Mouse (Mus musculus): ENCODE data around the gene Parp16. TPM values are rescaled to one million over a fixed set of nuclear protein-coding genes. Genes with fewer than 3 reads are reported as not detected.
"Not testable (repeated sequence)": the region's sequence is repeated elsewhere in the genome, so short reads cannot be mapped to it uniquely, and the experiment has no call there.

Parp16 gene
- polyA plus RNA-seq, 1 experiment from 2014 or later, result 10.2 TPM

GRCm38 (mm10) chr9:65199723-65200122 is 4.6 kb downstream of the Parp16 start:
- no peak overlapping the region for H3K4me3 ChIP-seq (replicated peaks)
- peak overlapping the region; percentile 25; the same call in 1 of the 2 replicates for H3K9ac ChIP-seq
- H3K9me3 ChIP-seq (replicated peaks), result no peaks in the 10 kb centered on the region
- H3K4me1 ChIP-seq (replicated peaks), result peaks cover 73% of the 10 kb centered on the region
- WGBS (ENCODE audit: insufficient replicate concordance), result 36% methylated on average over 7 of the region's 7 CpGs
- H3K27me3 ChIP-seq, result no peaks in the 10 kb centered on the region
- no peak overlapping the region for H3K4me2 ChIP-seq
- no peak for ATAC-seq (ENCODE audit: insufficient read depth)
- peak overlapping the region; percentile 93 for H3K27ac ChIP-seq (replicated peaks)
- H3K36me3 ChIP-seq (replicated peaks), result no peaks in the 10 kb centered on the region

DNA sequence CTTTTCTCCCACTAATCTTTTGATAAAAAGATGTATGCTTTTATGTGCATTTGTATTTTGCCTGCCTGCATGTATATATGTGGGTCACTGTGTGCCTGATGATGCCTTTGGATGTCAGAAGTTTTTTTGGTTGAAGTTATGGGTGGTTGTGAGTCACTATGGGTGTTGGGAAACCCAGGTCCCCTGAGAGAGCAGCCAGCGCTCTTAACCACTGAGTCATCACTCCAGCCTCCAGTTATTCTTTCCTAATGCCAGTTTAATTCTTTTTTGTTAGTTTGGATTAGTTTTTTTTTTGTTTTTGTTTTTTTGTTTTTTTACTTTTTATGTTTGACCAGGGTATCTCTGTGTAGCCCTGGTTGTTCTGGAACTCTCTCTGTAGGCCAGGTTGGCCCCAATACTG is 5.5 kb downstream of the Parp16 start:
- 0 out of 2 replicates have a peak overlapping the region, but pooled peaks have one; percentile 50 for H3K9ac ChIP-seq
- H3K4me1 ChIP-seq (replicated peaks), result peaks cover 72% of the 10 kb centered on the region

DNA sequence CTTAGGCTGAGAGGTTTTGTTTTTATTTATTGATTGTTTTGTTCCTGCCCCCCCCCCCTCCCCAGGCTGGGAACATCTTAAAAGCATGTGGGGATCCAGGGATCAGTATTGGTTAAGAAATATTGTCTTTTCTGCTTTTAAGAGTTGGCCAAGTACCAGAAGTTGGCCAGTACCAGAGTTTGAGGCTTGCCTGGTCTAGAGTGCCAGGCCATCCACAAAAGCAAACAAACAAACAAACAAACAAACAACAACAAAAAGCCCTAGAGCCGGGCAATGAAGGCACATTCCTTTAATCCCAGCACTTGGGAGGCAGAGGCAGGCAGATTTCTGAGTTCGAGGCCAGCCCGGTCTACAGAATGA is 5.8 kb downstream of the Parp16 start:
- H3K27me3 ChIP-seq, result no peaks in the 10 kb centered on the region
- peak overlapping the region; percentile 50 for H3K9ac ChIP-seq
- H3K4me3 ChIP-seq (replicated peaks), result no peak overlapping the region
- no peaks in the 10 kb centered on the region for H3K36me3 ChIP-seq (replicated peaks)
- no peaks in the 10 kb centered on the region for H3K9me3 ChIP-seq (replicated peaks)
- no peak for ATAC-seq (ENCODE audit: insufficient read depth)
- WGBS (ENCODE audit: insufficient replicate concordance), result 13% methylated on average over 3 of the region's 3 CpGs
- peak overlapping the region; percentile 93 for H3K27ac ChIP-seq (replicated peaks)
- peaks cover 69% of the 10 kb centered on the region for H3K4me1 ChIP-seq (replicated peaks)
- H3K4me2 ChIP-seq, result peak overlapping the region; percentile 5; the same call in 1 of the 2 replicates

More for the DNA sequence above, 5.5 kb downstream of the Parp16 start:
- H3K4me3 ChIP-seq (replicated peaks), result no peak overlapping the region
- no peaks in the 10 kb centered on the region for H3K36me3 ChIP-seq (replicated peaks)
- H3K4me2 ChIP-seq, result no peak overlapping the region
- peak overlapping the region; percentile 93 for H3K27ac ChIP-seq (replicated peaks)
- 66% methylated on average over 1 of the region's 1 CpGs for WGBS (ENCODE audit: insufficient replicate concordance)
- H3K27me3 ChIP-seq, result no peaks in the 10 kb centered on the region
- H3K9me3 ChIP-seq (replicated peaks), result no peaks in the 10 kb centered on the region
- ATAC-seq (ENCODE audit: insufficient read depth), result no peak

- Histone ChIP-seq H3K9ac (peak overlapping the region; percentile 68), H3K27ac (replicated peaks) (peak overlapping the region; percentile 93), H3K4me2 (peak overlapping the region; percentile 83), H3K4me3 (replicated peaks) (peak overlapping the region; percentile 62), H3K9me3 (replicated peaks) (no peaks in the 10 kb centered on the region), H3K4me1 (replicated peaks) (peaks cover 65% of the 10 kb centered on the region), H3K36me3 (replicated peaks) (no peaks in the 10 kb centered on the region), H3K27me3 (no peaks in the 10 kb centered on the region)
- ATAC-seq (ENCODE audit: insufficient read depth), result peak; percentile 83
- WGBS (ENCODE audit: insufficient replicate concordance), result under 1% methylated on average over 18 of the region's 18 CpGs
Measured at GRCm38 (mm10) chr9:65201381-65202164, 6.4 kb downstream of the Parp16 start.

DNA sequence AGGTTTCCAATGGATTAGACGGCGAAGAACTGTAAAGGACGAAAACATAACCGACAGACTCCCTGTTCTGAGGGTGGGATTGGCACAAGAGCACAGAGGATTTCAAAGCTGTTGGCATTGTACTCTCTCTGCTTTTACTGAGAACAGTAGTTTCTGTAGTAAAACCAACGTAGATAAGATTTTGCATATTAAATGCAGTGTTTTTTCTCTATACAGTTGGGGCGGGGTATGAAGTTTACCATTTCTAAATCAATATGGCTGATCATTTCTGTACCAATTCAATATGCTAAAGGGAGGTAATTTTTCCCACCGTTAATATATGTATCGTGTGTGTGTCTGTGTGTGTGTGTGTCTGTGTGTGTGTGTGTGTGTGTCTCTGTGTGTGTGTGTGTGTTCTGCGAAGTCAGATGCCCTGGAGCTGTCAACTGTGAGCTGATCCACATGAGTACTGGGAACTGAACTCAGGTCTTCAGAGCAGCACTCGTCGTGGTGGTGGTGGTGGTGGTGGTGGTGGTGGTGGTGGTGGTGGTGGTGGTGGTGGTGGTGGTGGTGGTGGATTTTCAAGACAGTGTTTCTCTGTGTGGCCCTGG is 7.1 kb downstream of the Parp16 start:
- Histone ChIP-seq H3K4me3 (replicated peaks) (peak overlapping the region; percentile 62), H3K36me3 (replicated peaks) (no peaks in the 10 kb centered on the region), H3K9ac (peak overlapping the region; percentile 68), H3K9me3 (replicated peaks) (no peaks in the 10 kb centered on the region), H3K4me1 (replicated peaks) (peaks cover 62% of the 10 kb centered on the region), H3K27me3 (no peaks in the 10 kb centered on the region), H3K27ac (replicated peaks) (peak overlapping the region; percentile 93), H3K4me2 (peak overlapping the region; percentile 83)
- ATAC-seq (ENCODE audit: insufficient read depth), result 0 out of 2 replicates have a peak, but pooled peaks have one; percentile 4
- 19% methylated on average over 11 of the region's 11 CpGs for WGBS (ENCODE audit: insufficient replicate concordance)

- Histone ChIP-seq H3K27ac (replicated peaks) (peak overlapping the region; percentile 41; the same call in 1 of the 2 replicates), H3K4me1 (replicated peaks) (peaks cover 44% of the 10 kb centered on the region), H3K36me3 (replicated peaks) (no peaks in the 10 kb centered on the region), H3K27me3 (no peaks in the 10 kb centered on the region), H3K4me2 (no peak overlapping the region), H3K9me3 (replicated peaks) (no peaks in the 10 kb centered on the region), H3K9ac (no peak overlapping the region), H3K4me3 (replicated peaks) (no peak overlapping the region)
- 55% methylated on average over 11 of the region's 11 CpGs for WGBS (ENCODE audit: insufficient replicate concordance)
- no peak for ATAC-seq (ENCODE audit: insufficient read depth)
Measured at GRCm38 (mm10) chr9:65205049-65205815, 10.1 kb downstream of the Parp16 start.

DNA sequence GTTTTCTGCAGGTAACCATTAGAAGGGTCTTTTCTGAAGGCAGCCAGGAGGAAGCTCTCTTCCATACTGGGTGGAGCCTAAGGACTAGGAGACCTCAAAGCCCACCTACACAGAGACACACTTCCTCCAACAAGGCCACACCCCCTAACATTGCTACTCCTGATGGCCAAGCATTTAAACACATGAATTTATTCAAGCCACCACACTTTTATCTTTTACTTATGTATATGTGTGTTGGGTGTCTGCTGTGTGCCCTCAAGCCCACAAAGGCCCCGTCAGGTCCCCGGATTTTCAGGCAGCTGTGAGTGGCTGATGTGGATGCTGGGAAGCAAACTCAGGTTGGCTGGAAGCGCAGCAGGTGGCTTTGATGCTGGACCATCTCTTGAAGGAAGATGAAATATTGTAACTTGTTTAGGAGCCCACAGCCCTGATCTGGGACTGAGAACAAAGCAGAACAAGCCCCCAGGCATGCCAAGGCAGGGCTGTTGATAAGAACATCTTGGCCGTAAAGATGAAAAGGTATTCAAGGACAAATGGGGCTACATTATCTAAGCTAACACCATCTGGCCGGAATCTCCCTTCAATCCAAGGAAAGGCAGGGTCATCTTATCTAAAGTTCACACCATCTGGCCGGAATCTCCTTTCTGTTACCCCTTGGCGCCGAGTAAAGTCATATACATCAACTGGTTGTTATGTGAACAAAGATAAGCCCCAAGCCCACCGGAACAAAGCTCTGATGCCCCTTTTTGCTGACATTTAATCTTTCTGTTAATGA is 12.1 kb downstream of the Parp16 start:
- not testable (repeated sequence) for H3K27me3 ChIP-seq; H3K36me3 ChIP-seq (replicated peaks); H3K27ac ChIP-seq (replicated peaks); ATAC-seq (ENCODE audit: insufficient read depth); H3K9me3 ChIP-seq (replicated peaks); H3K4me3 ChIP-seq (replicated peaks); H3K9ac ChIP-seq; H3K4me2 ChIP-seq
- WGBS (ENCODE audit: insufficient replicate concordance), result 71% methylated on average over 9 of the region's 9 CpGs
- H3K4me1 ChIP-seq (replicated peaks), result peaks cover 31% of the 10 kb centered on the region

DNA sequence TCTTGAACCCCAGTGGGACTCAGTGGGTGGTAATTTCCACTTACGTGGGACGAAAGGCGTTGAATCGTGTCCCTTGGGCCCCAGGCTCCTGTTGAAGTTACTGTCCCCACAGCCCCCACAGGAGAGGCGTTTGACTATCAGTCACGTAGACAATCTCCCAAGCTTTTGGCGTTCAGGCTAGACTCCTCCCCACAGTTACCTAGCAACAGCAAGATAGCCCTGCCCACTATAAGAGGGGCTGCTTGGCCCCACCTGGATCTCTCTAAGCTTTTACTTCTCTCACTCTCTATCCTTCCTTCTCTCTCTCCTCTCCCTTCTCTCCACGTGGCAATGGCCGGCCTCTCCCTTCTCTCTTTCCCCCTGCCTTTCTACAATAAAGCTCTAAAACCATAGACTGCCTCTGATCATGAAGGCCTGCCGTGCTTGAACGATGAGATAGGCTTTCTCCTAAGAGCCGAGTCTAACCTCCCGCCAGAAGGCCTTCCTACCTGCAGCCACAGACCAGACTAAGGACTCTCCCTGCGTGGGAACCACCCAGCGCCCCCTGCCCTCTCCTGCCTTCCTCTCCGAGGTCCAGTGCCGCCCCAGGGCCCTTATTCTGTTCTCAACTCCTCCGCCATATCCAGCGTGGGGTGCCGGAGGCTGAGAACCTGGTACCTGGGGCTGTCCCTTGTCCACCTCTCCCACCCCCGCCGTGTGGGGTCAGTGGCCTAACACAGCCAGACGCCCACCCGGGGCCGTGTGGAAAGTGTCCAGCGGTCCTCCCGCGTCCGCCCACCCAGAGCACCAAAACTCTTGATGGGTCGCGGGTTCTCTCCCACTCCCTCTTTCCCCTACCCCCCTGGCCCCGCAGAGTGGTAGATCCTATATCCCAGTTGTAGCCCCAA is 13.4 kb downstream of the Parp16 start:
- H3K9ac ChIP-seq, result no peak overlapping the region
- no peaks in the 10 kb centered on the region for H3K27me3 ChIP-seq
- ATAC-seq (ENCODE audit: insufficient read depth), result peak; percentile 45; the same call in 1 of the 2 replicates

GRCm38 (mm10) chr9:65211598-65211997 is 16.4 kb downstream of the Parp16 start:
- H3K27me3 ChIP-seq, result no peaks in the 10 kb centered on the region
- 76% methylated on average over 1 of the region's 1 CpGs for WGBS (ENCODE audit: insufficient replicate concordance)

More for the DNA sequence above, 13.4 kb downstream of the Parp16 start:
- Histone ChIP-seq H3K9me3 (replicated peaks) (no peaks in the 10 kb centered on the region), H3K4me3 (replicated peaks) (no peak overlapping the region), H3K4me2 (no peak overlapping the region), H3K36me3 (replicated peaks) (no peaks in the 10 kb centered on the region), H3K4me1 (replicated peaks) (peaks cover 30% of the 10 kb centered on the region), H3K27ac (replicated peaks) (no peak overlapping the region)
- 74% methylated on average over 32 of the region's 32 CpGs for WGBS (ENCODE audit: insufficient replicate concordance)

GRCm38 (mm10) chr9:65214425-65214777 is 19.2 kb downstream of the Parp16 start:
- peak overlapping the region; percentile 94 for H3K4me2 ChIP-seq
- H3K4me1 ChIP-seq (replicated peaks), result peaks cover 55% of the 10 kb centered on the region
- no peaks in the 10 kb centered on the region for H3K9me3 ChIP-seq (replicated peaks)
- H3K4me3 ChIP-seq (replicated peaks), result peak overlapping the region; percentile 80
- ATAC-seq (ENCODE audit: insufficient read depth), result no peak
- H3K27me3 ChIP-seq, result no peaks in the 10 kb centered on the region
- peak overlapping the region; percentile 96 for H3K9ac ChIP-seq
- H3K27ac ChIP-seq (replicated peaks), result peak overlapping the region; percentile 100
- WGBS (ENCODE audit: insufficient replicate concordance), result 7% methylated on average over 10 of the region's 10 CpGs
- no peaks in the 10 kb centered on the region for H3K36me3 ChIP-seq (replicated peaks)

More at GRCm38 (mm10) chr9:65211598-65211997, 16.4 kb downstream of the Parp16 start:
- ATAC-seq (ENCODE audit: insufficient read depth), result no peak
- peaks cover 41% of the 10 kb centered on the region for H3K4me1 ChIP-seq (replicated peaks)
- no peaks in the 10 kb centered on the region for H3K9me3 ChIP-seq (replicated peaks)
- 0 out of 2 replicates have a peak overlapping the region, but pooled peaks have one; percentile 7 for H3K27ac ChIP-seq (replicated peaks)
- no peak overlapping the region for H3K9ac ChIP-seq
- no peak overlapping the region for H3K4me3 ChIP-seq (replicated peaks)
- H3K36me3 ChIP-seq (replicated peaks), result no peaks in the 10 kb centered on the region
- H3K4me2 ChIP-seq, result no peak overlapping the region
